Mouse (Mus musculus) cerebellum, adult 2 months (tissue): ENCODE results near the gene Rab5b.

Experiments used
- CTCF ChIP-seq: fragments of 200-500 bp; IDR thresholded peaks from 2 replicates; pipeline ENCODE4 v1.5.1; 2011; ENCODE audit warnings: low read depth, mild to moderate bottlenecking, control low read depth, low read length, moderate library complexity, borderline replicate concordance; ENCODE audit not compliant: insufficient read depth
- POLR2A ChIP-seq: fragments of 200-500 bp; IDR thresholded peaks from 2 replicates; pipeline ENCODE4 v1.6.1; 2011; ENCODE audit warnings: low read length, control low read depth, borderline replicate concordance; ENCODE audit not compliant: insufficient read depth

DNA sequence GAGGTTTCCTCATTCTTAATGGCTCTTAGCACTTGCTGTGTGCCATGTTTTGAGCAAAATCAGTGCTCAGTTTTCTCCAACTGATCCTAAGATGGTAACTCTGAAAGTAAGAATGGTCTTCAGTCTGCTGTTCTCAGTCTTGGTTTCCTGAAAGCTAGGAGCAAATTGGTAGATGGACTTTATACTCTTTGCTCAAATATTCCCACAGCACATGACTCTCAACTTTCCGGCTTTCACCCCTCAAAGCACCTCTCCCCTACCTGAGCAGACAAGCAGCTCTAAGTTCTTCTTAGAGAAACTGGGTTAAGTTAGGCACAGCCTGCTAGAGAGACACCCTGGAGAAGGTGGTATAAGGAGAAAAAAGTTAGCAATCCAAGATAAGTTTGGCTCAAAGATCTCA, 39.3 kb downstream of the Rab5b start:
- TF ChIP-seq CTCF = no peak
- TF ChIP-seq POLR2A = no peak
